Mouse (Mus musculus) frontal cortex, adult (tissue): Measurements from ENCODE around the gene Olfr9.

Source experiments
- ATAC-seq: cut with Nextera tagmentation; 2 replicates; pipeline ENCODE4 v1.9.2; 2017; ENCODE audit warnings: mild to moderate bottlenecking, moderate library complexity, mixed read lengths; ENCODE audit not compliant: low TSS enrichment

The Olfr9 gene

DNA sequence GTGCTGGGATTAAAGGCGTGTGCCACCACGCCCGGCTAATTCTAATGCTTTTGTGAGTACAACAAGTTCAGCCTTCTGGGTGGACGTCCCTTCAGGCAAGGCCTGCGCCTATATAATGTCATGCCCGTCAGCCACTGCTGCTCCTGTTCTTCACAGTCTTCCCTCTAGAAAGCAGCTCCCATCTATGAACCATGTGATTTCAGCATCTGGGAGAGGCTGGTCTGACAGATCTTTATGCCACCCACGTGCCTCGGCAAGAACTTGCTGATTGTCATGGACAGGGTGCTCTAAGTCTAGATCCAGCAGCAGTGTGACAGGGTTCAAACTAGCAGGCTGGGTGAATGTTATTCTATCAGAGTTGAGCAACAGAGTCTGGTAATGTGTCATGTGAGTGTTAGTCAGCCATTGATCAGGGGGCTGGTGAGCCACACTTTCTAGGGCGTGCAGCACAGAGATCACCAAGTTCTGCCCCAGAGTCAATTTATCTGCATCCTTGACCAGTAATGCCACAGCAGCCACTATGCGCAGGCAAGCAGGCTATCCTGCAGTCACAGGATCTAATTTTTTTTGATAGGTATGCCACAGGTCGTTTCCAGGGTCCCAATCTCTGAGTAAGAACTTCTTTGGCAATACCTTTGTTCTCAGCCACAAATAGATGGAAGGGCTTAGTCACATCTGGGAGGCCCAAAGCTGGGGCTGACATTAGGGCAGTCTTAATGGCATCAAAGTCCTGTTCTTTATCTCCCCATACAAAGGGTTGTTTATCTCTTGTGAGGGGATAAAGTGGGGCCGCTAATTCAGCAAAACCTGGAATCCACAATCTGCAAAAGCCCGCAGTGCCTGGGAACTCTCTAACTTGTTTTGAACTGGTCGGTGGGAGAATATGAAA is 15.0 kb downstream of the Olfr9 start:
- no peak for ATAC-seq

- peak; percentile 57 for ATAC-seq
Observed at GRCm38 (mm10) chr10:129010288-129010841, 21.1 kb downstream of the Olfr9 start, which contains the start of gene Olfr763. Gene Olfr763, plus strand, starts transcription at chr10:129010791.

DNA sequence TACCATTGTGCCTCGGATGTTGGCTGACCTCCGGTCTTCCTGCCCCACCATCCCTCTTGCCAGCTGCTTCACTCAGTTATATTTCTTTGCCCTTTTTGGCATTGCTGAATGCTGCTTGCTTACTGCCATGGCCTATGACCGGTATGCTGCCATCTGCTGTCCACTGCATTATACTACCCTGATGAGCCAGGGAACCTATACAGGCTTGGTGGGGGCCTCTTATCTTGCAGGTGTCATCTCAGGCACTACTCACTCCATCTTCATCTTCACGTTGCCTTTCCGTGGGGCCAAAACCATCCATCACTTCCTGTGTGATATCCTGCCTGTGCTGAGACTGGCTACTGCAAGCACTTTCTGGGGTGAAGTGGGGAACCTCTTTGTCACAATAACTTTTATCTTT is 22.3 kb downstream of the Olfr9 start:
- ATAC-seq, result 0 out of 2 replicates have a peak, but pooled peaks have one; percentile 34

GRCm38 (mm10) chr10:129014477-129014876 is 25.2 kb downstream of the Olfr9 start:
- no peak for ATAC-seq

- no peak for ATAC-seq
Observed at GRCm38 (mm10) chr10:129023319-129023718, 34.1 kb downstream of the Olfr9 start.

DNA sequence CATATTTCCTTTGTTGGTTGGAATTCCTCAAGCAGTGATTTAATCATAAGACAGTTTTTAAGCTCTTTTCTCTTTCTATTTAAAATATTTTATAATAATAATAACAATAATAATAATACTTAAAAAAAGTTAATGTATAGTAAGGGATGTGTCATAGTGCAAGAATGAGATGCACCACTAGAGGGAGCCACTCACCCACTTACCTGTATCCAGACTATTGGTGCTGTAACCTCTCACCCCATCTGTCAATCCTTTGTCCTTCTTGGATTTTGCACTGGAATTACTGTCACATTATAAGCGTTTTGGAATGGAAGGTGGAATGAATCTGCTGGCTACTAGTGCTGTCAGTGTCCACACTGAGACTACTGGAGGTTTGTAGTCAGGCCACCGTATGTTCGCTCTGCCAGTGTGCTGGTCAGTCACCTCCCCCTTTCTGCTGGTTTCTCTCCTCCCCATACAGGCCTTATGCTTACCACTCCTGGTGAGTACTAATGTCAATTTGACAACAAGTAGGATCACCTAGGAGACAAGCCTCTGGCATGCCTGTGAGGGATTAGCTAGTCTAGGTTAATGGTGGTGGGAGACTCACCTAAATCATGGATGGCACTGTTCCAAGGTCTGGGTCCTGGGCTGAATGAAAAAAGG is 36.9 kb downstream of the Olfr9 start:
- no peak for ATAC-seq

DNA sequence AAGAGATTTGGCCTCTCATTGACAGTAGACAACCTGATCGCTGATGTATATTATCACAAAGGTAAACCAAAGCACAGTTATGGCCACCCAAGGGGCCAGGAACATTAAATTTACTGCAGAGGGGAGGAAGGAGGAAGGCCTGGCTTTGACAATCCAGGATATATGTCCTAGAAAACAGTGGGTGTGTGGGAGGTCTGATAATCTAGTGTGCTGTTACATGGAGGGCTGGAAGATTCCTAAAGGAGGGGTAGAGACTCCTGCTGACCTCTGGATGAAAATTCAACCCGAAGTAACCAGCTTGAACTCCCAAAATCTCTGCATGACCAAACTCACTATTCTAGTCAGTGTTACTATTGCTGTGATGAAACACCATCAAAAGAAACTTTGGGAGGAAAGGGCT is 39.1 kb downstream of the Olfr9 start:
- no peak for ATAC-seq

DNA sequence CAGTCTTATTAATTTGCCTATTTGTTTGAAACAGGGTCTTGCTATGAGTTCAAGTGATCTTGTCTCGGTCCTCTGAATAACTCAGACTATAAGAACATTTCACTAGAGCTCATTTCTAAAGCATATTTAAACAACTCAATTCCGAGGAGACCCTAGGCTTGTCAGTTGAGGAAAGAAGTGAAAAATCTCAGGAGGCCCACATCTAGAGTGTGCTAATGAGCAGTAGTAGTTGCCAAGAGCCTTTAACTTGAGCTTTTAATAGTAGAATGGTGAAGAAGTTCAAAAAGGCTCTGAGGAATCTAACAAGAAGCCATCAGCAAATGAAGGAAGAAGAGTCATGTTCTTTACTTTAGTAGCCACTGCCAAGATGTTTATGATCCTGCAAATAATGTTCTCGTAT is 50.6 kb downstream of the Olfr9 start, which contains the start of gene Olfr764-ps1:
Olfr764-ps1 (minus strand) TSS at position 101 of the 400 bp plus-strand sequence.
- no peak for ATAC-seq
